ENCODE assay signal across 8 mouse cellular contexts in the genomic region with DNA sequence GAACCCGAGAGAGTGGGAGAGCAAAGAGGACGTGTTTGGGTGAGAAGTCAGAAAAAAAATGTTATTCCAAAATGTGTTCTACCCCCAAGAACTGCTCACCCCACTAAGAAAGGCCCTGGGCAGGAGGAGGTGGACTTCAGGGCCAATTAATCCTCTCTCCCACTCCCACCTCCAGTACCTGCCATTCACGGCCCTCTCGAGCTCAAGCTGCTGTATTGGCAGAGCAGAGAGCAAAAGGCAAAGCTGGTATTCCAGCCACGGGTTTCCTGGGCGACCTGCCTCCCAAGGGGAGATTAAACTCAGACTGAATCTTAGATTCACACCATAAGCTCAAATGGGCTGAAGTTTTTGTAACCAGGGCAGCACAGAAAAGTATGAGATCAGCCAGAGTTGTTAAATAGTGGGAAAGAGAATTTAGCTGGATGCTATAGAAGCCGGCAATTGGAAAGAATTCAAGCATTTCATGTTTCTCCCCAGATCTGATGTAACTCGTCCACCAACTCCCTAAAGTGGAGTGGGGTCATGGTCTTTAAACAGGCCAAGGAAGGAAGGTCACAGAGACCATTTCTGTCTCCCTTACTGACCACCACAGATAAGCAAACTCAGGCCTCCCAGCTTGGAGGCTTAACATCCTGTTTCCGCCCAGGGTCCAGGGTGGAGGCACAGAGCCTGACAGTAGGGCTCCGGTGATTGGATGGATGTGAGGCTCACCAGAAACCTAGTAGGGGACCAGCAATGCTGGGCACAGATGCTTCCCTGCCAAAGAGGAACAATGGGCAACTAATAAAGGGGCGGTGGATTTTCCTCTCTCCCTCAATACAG.
DNase-seq lines count a peak whose midpoint lies in the region; ATAC-seq and TF ChIP-seq lines count a peak whose summit lies in the region.
"Had no signal": no experiment of that assay in that cellular context is flagged by ENCODE, and none has a peak within 500 bp of the region (broad histone marks: within the 10 kb centered on the region; RNA-seq: fewer than 3 reads in every experiment).

No protein-coding gene starts in this region.

- TF ChIP-seq CTCF in left cerebral cortex, adult 2 months (IDR thresholded peaks at IDR 0.05), result no peak

- no peak overlapping the region for H3K9ac ChIP-seq in kidney, embryonic 16.5 days (replicated peaks; ENCODE audit: low read length)

- no peaks in the 10 kb centered on the region for H3K27me3 ChIP-seq in kidney, embryonic 16.5 days (ENCODE audit: insufficient read depth, low read length)

- peak; percentile 37 to 51 for DNase-seq in adrenal gland, postnatal 36 days
- DNase-seq in heart, adult 8-10 months (ENCODE audit: low spot score), result peak; percentile 45
- peak; percentile 56 to 78 for DNase-seq in lung, postnatal 4 days
- DNase-seq in layer of hippocampus, adult 9-11 months, result no peak
- no peak for DNase-seq in left cerebral cortex, adult 2 months (ENCODE audit: extremely low spot score in 1 of 2, low spot score in 2 of 2)
- no peak for DNase-seq in left cerebral cortex, adult 18-20 months (ENCODE audit: low spot score in 2 of 2)

- WGBS in kidney, embryonic 16.5 days, result 32% methylated on average over 11 of the region's 11 CpGs

- peaks cover 7% of the 10 kb centered on the region for H3K4me1 ChIP-seq in kidney, embryonic 16.5 days (ENCODE audit: insufficient read depth, low read length)

- peak overlapping the region; percentile 24; the same call in 1 of the 2 replicates for H3K27ac ChIP-seq in kidney, embryonic 16.5 days (ENCODE audit: low read length)
- no peak overlapping the region for H3K27ac ChIP-seq in left cerebral cortex, adult 2 months

- no peak overlapping the region for H3K4me2 ChIP-seq in kidney, embryonic 16.5 days (replicated peaks; ENCODE audit: low read depth, low read length)

- no peak overlapping the region for H3K4me3 ChIP-seq in kidney, embryonic 16.5 days (ENCODE audit: low read length)
- H3K4me3 ChIP-seq in left cerebral cortex, adult 2 months, result no peak overlapping the region
- H3K4me3 ChIP-seq: erythroblast, embryonic 14.5 days had no signal

- intact Hi-C loops in left cerebral cortex, adult 2 months (cut with DNase I), result no loop called here

- no peaks in the 10 kb centered on the region for H3K9me3 ChIP-seq in kidney, embryonic 16.5 days (ENCODE audit: low read length)

- no peaks in the 10 kb centered on the region for H3K36me3 ChIP-seq in kidney, embryonic 16.5 days (ENCODE audit: insufficient read depth, low read length)

- peak; percentile 83 for ATAC-seq in kidney, embryonic 16.5 days (ENCODE audit: low FRiP score, low TSS enrichment)

Comparison
In these comparisons a context has a peak if more than half of its experiments do, and no peak if none do; other contexts are left out.
1. DNase-seq: peak in adrenal gland, postnatal 36 days (2 of 2), heart, adult 8-10 months (single experiment) and lung, postnatal 4 days (2 of 2); none in layer of hippocampus, adult 9-11 months (single experiment), left cerebral cortex, adult 2 months (0 of 2) and left cerebral cortex, adult 18-20 months (0 of 2).